Comparison of ENCODE assay signal across 24 mouse cellular contexts in the genomic region with DNA sequence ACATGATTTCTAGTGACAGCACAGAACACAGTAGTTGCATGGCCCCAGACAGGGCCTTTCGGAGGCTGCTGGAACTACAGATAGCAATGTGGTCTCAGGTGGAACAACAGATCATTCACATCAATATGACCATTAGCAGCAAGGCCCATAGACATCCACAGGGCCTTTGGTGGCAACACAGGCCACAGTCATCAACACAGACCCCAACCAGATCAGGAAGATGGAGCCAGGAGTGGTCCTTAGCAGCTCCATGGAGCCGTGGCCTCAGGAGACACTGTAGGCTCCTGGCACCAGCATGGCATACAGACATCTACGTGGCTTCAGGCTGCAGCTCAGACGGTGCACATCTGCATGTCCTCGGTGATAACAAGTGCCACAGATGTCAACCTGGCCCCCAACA.
"Had no signal": no experiment of that assay in that cellular context is flagged by ENCODE, and none has a peak within 500 bp of the region (broad histone marks: within the 10 kb centered on the region; RNA-seq: fewer than 3 reads in every experiment).

No protein-coding gene starts in this region.

- H3K36me3 ChIP-seq: kidney, embryonic 15.5 days; limb, embryonic 12.5 days; liver, embryonic 15.5 days; midbrain, embryonic 10.5 days; midbrain, embryonic 13.5 days; neural tube, embryonic 13.5 days had no signal

- H3K4me1 ChIP-seq: limb, embryonic 12.5 days; limb, embryonic 15.5 days; midbrain, embryonic 13.5 days; neural tube, embryonic 13.5 days had no signal

- H3K27me3 ChIP-seq: kidney, embryonic 15.5 days; limb, embryonic 12.5 days; limb, embryonic 15.5 days; liver, embryonic 15.5 days; midbrain, embryonic 13.5 days; neural tube, embryonic 13.5 days had no signal

- H3K9ac ChIP-seq: kidney, embryonic 15.5 days; limb, embryonic 12.5 days; limb, embryonic 15.5 days; liver, embryonic 15.5 days; midbrain, embryonic 13.5 days; neural tube, embryonic 13.5 days had no signal

- DNase-seq: kidney, adult 8-10 months; kidney, postnatal 14 days; kidney, postnatal 4 days; left cerebral cortex, postnatal 4 days; lung, adult 2 months; lung, postnatal 14 days; lung, postnatal 4 days; right cerebral cortex, adult 18-20 months; right cerebral cortex, postnatal 14 days; right cerebral cortex, postnatal 4 days; thymus, adult 18-20 months; thymus, postnatal 36 days had no signal

- H3K4me3 ChIP-seq: kidney, embryonic 15.5 days; limb, embryonic 12.5 days; limb, embryonic 15.5 days; liver, embryonic 15.5 days; midbrain, embryonic 10.5 days; midbrain, embryonic 13.5 days; myocyte; neural tube, embryonic 13.5 days had no signal

- ATAC-seq: inflammation-experienced regulatory T-cells, adult 6 months; intestine, embryonic 16.5 days; midbrain, embryonic 13.5 days; midbrain, embryonic 16.5 days had no signal

- H3K4me2 ChIP-seq: kidney, embryonic 15.5 days; limb, embryonic 12.5 days; limb, embryonic 15.5 days; liver, embryonic 15.5 days; midbrain, embryonic 13.5 days; neural tube, embryonic 13.5 days had no signal

- H3K9me3 ChIP-seq: kidney, embryonic 15.5 days; limb, embryonic 12.5 days; limb, embryonic 15.5 days; liver, embryonic 15.5 days; midbrain, embryonic 10.5 days; midbrain, embryonic 13.5 days; neural tube, embryonic 13.5 days had no signal

- H3K27ac ChIP-seq: kidney, embryonic 15.5 days; limb, embryonic 12.5 days; limb, embryonic 15.5 days; liver, embryonic 15.5 days; midbrain, embryonic 10.5 days; midbrain, embryonic 13.5 days; neural tube, embryonic 13.5 days; stomach, postnatal 0 days had no signal
